Mouse (Mus musculus) MEL (cell line): ENCODE results near the gene 4930430A15Rik. TPM values are rescaled to one million over a fixed set of nuclear protein-coding genes. Genes with fewer than 3 reads are reported as not detected.

ENCODE experiments used
- DNase-seq: peaks from one replicate; pipeline ENCODE4 v3.0.0; 2011; ENCODE audit warnings: low read depth, low spot score
- H3K27ac ChIP-seq: 2 replicates; pipeline ENCODE4 v1.5.1; 2012; ENCODE audit warnings: low read depth, mild to moderate bottlenecking, control low read depth, low read length, moderate library complexity; ENCODE audit not compliant: control insufficient read depth
- H3K27me3 ChIP-seq, 2 experiments: fragments of 150-350 bp in 1 of 2; sonication (generic) in 1 of 2; 2 replicates each; pipeline ENCODE4 v1.6.1; 2012; ENCODE audit warnings: low read length in 2 of 2, mild to moderate bottlenecking in 2 of 2, improper control_type of control experiment in 1 of 2, moderate library complexity in 1 of 2; ENCODE audit not compliant: insufficient read depth in 2 of 2, control insufficient read depth in 1 of 2
- H3K36me3 ChIP-seq, 2 experiments: 2 replicates each; pipeline ENCODE4 v1.6.1; 2012 to 2014; ENCODE audit warnings: low read length in 2 of 2, improper control_type of control experiment in 1 of 2, inconsistent platforms in 1 of 2, mild to moderate bottlenecking in 1 of 2; ENCODE audit not compliant: insufficient read depth in 2 of 2, control insufficient read depth in 1 of 2
- H3K4me1 ChIP-seq, 2 experiments: fragments of 150-350 bp in 1 of 2; sonication (generic) in 1 of 2; 2 replicates each; pipeline ENCODE4 v1.6.1; 2012; ENCODE audit warnings: low read length in 2 of 2, improper control_type of control experiment in 1 of 2, mild to moderate bottlenecking in 1 of 2; ENCODE audit not compliant: insufficient read depth in 2 of 2, control insufficient read depth in 1 of 2
- H3K4me3 ChIP-seq, 2 experiments: fragments of 150-350 bp in 1 of 2; sonication (generic) in 1 of 2; 2 replicates each; pipeline ENCODE4 v1.5.1; 2012; ENCODE audit warnings: low read depth in 2 of 2, low read length in 2 of 2, mild to moderate bottlenecking in 2 of 2, moderate library complexity in 2 of 2, control low read depth in 1 of 2, improper control_type of control experiment in 1 of 2; ENCODE audit not compliant: control insufficient read depth in 1 of 2, insufficient read depth in 1 of 2
- H3K79me2 ChIP-seq: 2 replicates; pipeline ENCODE4 v1.6.1; 2012; ENCODE audit warnings: mild to moderate bottlenecking, low read length, moderate library complexity; ENCODE audit not compliant: control insufficient read depth, poor library complexity, insufficient read depth
- H3K9ac ChIP-seq: 2 replicates; pipeline ENCODE4 v1.6.1; 2012; ENCODE audit warnings: low read depth, mild to moderate bottlenecking, control low read depth, low read length, moderate library complexity; ENCODE audit not compliant: control insufficient read depth, poor library complexity, severe bottlenecking
- H3K9me3 ChIP-seq: fragments of 150-350 bp; sonication (generic); replicated peaks from 2 replicates; pipeline ENCODE4 v1.6.1; 2012; ENCODE audit warnings: mild to moderate bottlenecking, low read length, improper control_type of control experiment, moderate library complexity; ENCODE audit not compliant: insufficient read depth
- CHD1 ChIP-seq: IDR thresholded peaks from 2 replicates; pipeline ENCODE4 v1.6.1; 2012; ENCODE audit warnings: low read depth, mild to moderate bottlenecking, inconsistent platforms, low read length, improper control_type of control experiment
- CHD2 ChIP-seq: IDR thresholded peaks from 2 replicates; pipeline ENCODE4 v1.6.1; 2011; ENCODE audit warnings: low read length, improper control_type of control experiment
- GABPA ChIP-seq: IDR thresholded peaks from 2 replicates; pipeline ENCODE4 v1.6.1; 2012; ENCODE audit warnings: low read depth, mild to moderate bottlenecking, inconsistent platforms, low read length, improper control_type of control experiment, moderate library complexity
- HCFC1 ChIP-seq: IDR thresholded peaks from 2 replicates; pipeline ENCODE4 v1.6.1; 2012; ENCODE audit warnings: low read depth, mild to moderate bottlenecking, inconsistent platforms, low read length, improper control_type of control experiment, moderate library complexity
- MAX ChIP-seq: IDR thresholded peaks from 2 replicates; pipeline ENCODE4 v1.6.1; 2011; ENCODE audit warnings: low read length, improper control_type of control experiment
- MAZ ChIP-seq: IDR thresholded peaks from 2 replicates; pipeline ENCODE4 v1.6.1; 2012; ENCODE audit warnings: low read depth, mild to moderate bottlenecking, inconsistent platforms, low read length, improper control_type of control experiment
- MEF2A ChIP-seq: IDR thresholded peaks from 2 replicates; pipeline ENCODE4 v1.6.1; 2014; ENCODE audit warnings: low read depth, mild to moderate bottlenecking, inconsistent platforms, low read length, improper control_type of control experiment; ENCODE audit not compliant: poor library complexity, insufficient replicate concordance, severe bottlenecking; ENCODE audit errors: extremely low read depth
- MYB ChIP-seq: IDR thresholded peaks from 2 replicates; pipeline ENCODE4 v1.6.1; 2011; ENCODE audit warnings: mild to moderate bottlenecking, low read depth, low read length, improper control_type of control experiment
- NRF1 ChIP-seq: IDR thresholded peaks from 2 replicates; pipeline ENCODE4 v1.6.1; 2014; ENCODE audit warnings: low read depth, mild to moderate bottlenecking, inconsistent platforms, low read length, improper control_type of control experiment, moderate library complexity; ENCODE audit not compliant: poor library complexity, insufficient read depth, severe bottlenecking
- POLR2AphosphoS5 ChIP-seq: IDR thresholded peaks from 2 replicates; pipeline ENCODE4 v1.6.1; 2012; ENCODE audit warnings: low read depth, borderline replicate concordance, mild to moderate bottlenecking, inconsistent platforms, low read length, moderate library complexity, mixed read lengths
- RCOR1 ChIP-seq: IDR thresholded peaks from 2 replicates; pipeline ENCODE4 v1.6.1; 2012; ENCODE audit warnings: low read depth, mild to moderate bottlenecking, inconsistent platforms, low read length, improper control_type of control experiment
- TAL1 ChIP-seq: IDR thresholded peaks from 2 replicates; pipeline ENCODE4 v1.6.1; 2012; ENCODE audit warnings: mild to moderate bottlenecking, inconsistent platforms, low read length, moderate library complexity, mixed read lengths
- TCF12 ChIP-seq: IDR thresholded peaks from 2 replicates; pipeline ENCODE4 v1.6.1; 2014; ENCODE audit warnings: low read depth, mild to moderate bottlenecking, inconsistent platforms, low read length, improper control_type of control experiment, moderate library complexity
- USF2 ChIP-seq, 2 experiments: IDR thresholded peaks; 2 replicates each; pipeline ENCODE4 v1.6.1; 2011 to 2012; ENCODE audit warnings: improper control_type of control experiment in 2 of 2, low read length in 2 of 2, borderline replicate concordance in 1 of 2, inconsistent platforms in 1 of 2, low read depth in 1 of 2, mild to moderate bottlenecking in 1 of 2; ENCODE audit not compliant: insufficient read depth in 1 of 2
- ZC3H11A ChIP-seq: IDR thresholded peaks from 2 replicates; pipeline ENCODE4 v1.6.1; 2012; ENCODE audit warnings: low read depth, mild to moderate bottlenecking, inconsistent platforms, low read length, improper control_type of control experiment
- ZKSCAN1 ChIP-seq: IDR thresholded peaks from 2 replicates; pipeline ENCODE4 v1.6.1; 2012; ENCODE audit warnings: low read depth, mild to moderate bottlenecking, inconsistent platforms, low read length, improper control_type of control experiment, moderate library complexity
- polyA plus RNA-seq, 2 experiments: library from polyadenylated mRNA; stranded (reverse) in 1 of 2; unstranded in 1 of 2; fragments of >175 nt in 1 of 2; fragments of >200 nt in 1 of 2; gene quantifications; 2 replicates each; pipeline versions ENCODE4 v1.2.1 to v1.2.4; 2012; ENCODE audit warnings: low replicate concordance in 2 of 2, low read depth in 1 of 2; ENCODE audit not compliant: insufficient read length in 2 of 2, insufficient read depth in 1 of 2, missing spikeins in 1 of 2
- total RNA-seq: library from RNA; depleted of rRNA; stranded (reverse); fragments of 300-350 nt; gene quantifications from 2 replicates; pipeline ENCODE4 v1.2.3, GENCODE M21; 2012; rRNA removed

4930430A15Rik gene
- total and polyA plus RNA-seq, 3 experiments, result not detected

DNA sequence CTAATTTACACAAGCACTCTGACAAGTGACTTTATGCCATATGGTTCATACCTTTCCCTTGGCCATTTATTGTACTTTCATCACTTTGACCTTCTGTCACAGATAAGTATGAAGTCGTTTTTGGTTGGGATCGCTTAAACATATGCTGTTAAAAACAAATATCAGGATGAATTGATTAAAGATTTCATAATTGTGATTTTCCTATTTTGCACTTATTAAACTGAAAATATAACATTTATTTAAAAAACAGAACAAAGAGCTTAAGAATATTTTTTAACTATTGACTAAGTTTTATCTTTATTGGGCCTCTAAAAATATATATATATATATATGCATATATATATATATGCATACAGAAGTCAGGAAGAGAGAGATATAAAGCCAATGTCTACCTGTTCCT is 76.6 kb downstream of the 4930430A15Rik start, which contains the start of gene Gm15130:
TSS of gene Gm15130 (minus strand) at position 101 of the 400 bp plus-strand sequence.
- DNase-seq, result no peak
- TF ChIP-seq CHD1 (no peak), TCF12 (no peak), CHD2 (no peak), POLR2AphosphoS5 (no peak), HCFC1 (no peak), NRF1 (no peak), USF2 (IDR thresholded peaks at IDR 0.05; ENCODE audit: borderline replicate concordance in 1 of 2, insufficient read depth in 1 of 2, low read depth in 1 of 2, low read length in 2 of 2) (no peak), MAX (no peak), MYB (no peak), TAL1 (no peak), ZKSCAN1 (no peak), ZC3H11A (no peak), GABPA (no peak), MEF2A (no peak), RCOR1 (no peak), MAZ (no peak)
- H3K9me3 ChIP-seq, result no peaks in the 10 kb centered on the region
- no peaks in the 10 kb centered on the region for H3K4me1 ChIP-seq
- no peak within 1 kb of the TSS for H3K9ac ChIP-seq
- H3K27me3 ChIP-seq, result no peaks in the 10 kb centered on the region
- no peak within 1 kb of the TSS for H3K27ac ChIP-seq
- no peak within 1 kb of the TSS for H3K4me3 ChIP-seq
- H3K36me3 ChIP-seq, result no peaks in the 10 kb centered on the region
- no peaks in the 10 kb centered on the region for H3K79me2 ChIP-seq

DNA sequence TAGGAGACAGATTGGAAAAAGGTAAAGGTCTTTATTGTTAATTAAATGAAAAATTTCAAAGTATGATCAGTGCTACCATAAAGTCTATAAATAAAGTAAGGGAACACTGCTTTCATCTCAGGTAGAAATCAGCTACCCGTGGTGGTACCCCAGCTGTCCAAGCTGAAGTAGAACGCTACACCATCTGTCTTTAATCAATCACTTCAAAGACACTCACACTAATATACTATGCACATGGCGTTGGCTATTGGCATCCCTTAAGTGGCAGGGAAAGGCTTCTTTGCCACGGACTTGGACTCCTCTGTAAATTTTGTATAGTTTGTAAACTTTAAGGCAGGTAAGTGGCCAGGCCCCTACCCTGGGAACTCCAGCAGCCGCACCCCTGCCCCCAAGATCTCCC is 93.7 kb downstream of the 4930430A15Rik start:
- no peak overlapping the region for H3K27ac ChIP-seq
- H3K9ac ChIP-seq, result no peak overlapping the region
- DNase-seq, result no peak
- no peaks in the 10 kb centered on the region for H3K36me3 ChIP-seq
- H3K4me3 ChIP-seq, result no peak overlapping the region
- no peaks in the 10 kb centered on the region for H3K79me2 ChIP-seq
- TF ChIP-seq USF2 (IDR thresholded peaks at IDR 0.05; ENCODE audit: borderline replicate concordance in 1 of 2, insufficient read depth in 1 of 2, low read depth in 1 of 2, low read length in 2 of 2) (no peak), TCF12 (no peak), CHD2 (no peak), POLR2AphosphoS5 (no peak)
- no peaks in the 10 kb centered on the region; a peak in 1 of 4 replicates for H3K27me3 ChIP-seq
- H3K4me1 ChIP-seq, result no peaks in the 10 kb centered on the region
- no peaks in the 10 kb centered on the region for H3K9me3 ChIP-seq

Other genes starting within 250 kb of the 4930430A15Rik start
- gene Gm13941, start 123.6 kb downstream of the 4930430A15Rik start, total RNA-seq, result not detected in 2 replicates
- not detected for gene Gm13941, start 123.6 kb downstream of the 4930430A15Rik start, polyA plus RNA-seq
- not detected in 2 replicates for gene Gm15130, start 76.7 kb downstream of the 4930430A15Rik start, total RNA-seq
- gene Gm15130, start 76.7 kb downstream of the 4930430A15Rik start, polyA plus RNA-seq, result not detected
- gene Olfr1275, start 5.7 kb upstream of the 4930430A15Rik start, total RNA-seq, result not detected in 2 replicates
- gene Olfr1275, start 5.7 kb upstream of the 4930430A15Rik start, polyA plus RNA-seq, result not detected
- not detected in 2 replicates for gene Olfr1276, start 24.9 kb upstream of the 4930430A15Rik start, total RNA-seq
- gene Olfr1276, start 24.9 kb upstream of the 4930430A15Rik start, polyA plus RNA-seq, result not detected
- not detected in 2 replicates for gene Olfr1277, start 44.5 kb upstream of the 4930430A15Rik start, total RNA-seq
- not detected for gene Olfr1277, start 44.5 kb upstream of the 4930430A15Rik start, polyA plus RNA-seq
- not detected in 2 replicates for gene Olfr1278, start 60.5 kb upstream of the 4930430A15Rik start, total RNA-seq
- gene Olfr1278, start 60.5 kb upstream of the 4930430A15Rik start, polyA plus RNA-seq, result not detected
- not detected in 2 replicates for gene Olfr1279, start 71.0 kb upstream of the 4930430A15Rik start, total RNA-seq
- gene Olfr1279, start 71.0 kb upstream of the 4930430A15Rik start, polyA plus RNA-seq, result not detected
- not detected in 2 replicates for gene Olfr1280, start 84.4 kb upstream of the 4930430A15Rik start, total RNA-seq
- not detected for gene Olfr1280, start 84.4 kb upstream of the 4930430A15Rik start, polyA plus RNA-seq
- gene Olfr1281, start 96.9 kb upstream of the 4930430A15Rik start, total RNA-seq, result not detected in 2 replicates
- gene Olfr1281, start 96.9 kb upstream of the 4930430A15Rik start, polyA plus RNA-seq, result not detected
- gene Olfr1282, start 106.5 kb upstream of the 4930430A15Rik start, total RNA-seq, result not detected in 2 replicates
- gene Olfr1282, start 106.5 kb upstream of the 4930430A15Rik start, polyA plus RNA-seq, result not detected
- not detected in 2 replicates for gene Olfr1283, start 137.2 kb upstream of the 4930430A15Rik start, total RNA-seq
- not detected for gene Olfr1283, start 137.2 kb upstream of the 4930430A15Rik start, polyA plus RNA-seq
- not detected in 2 replicates for gene Olfr1284, start 145.9 kb upstream of the 4930430A15Rik start, total RNA-seq
- not detected for gene Olfr1284, start 145.9 kb upstream of the 4930430A15Rik start, polyA plus RNA-seq
- gene Olfr1286, start 193.5 kb upstream of the 4930430A15Rik start, total RNA-seq, result not detected in 2 replicates
- gene Olfr1286, start 193.5 kb upstream of the 4930430A15Rik start, polyA plus RNA-seq, result not detected
- not detected in 2 replicates for gene Olfr1287, start 219.5 kb upstream of the 4930430A15Rik start, total RNA-seq
- not detected for gene Olfr1287, start 219.5 kb upstream of the 4930430A15Rik start, polyA plus RNA-seq
- not detected in 2 replicates for gene Olfr1288, start 244.5 kb upstream of the 4930430A15Rik start, total RNA-seq
- not detected for gene Olfr1288, start 244.5 kb upstream of the 4930430A15Rik start, polyA plus RNA-seq